Mouse (Mus musculus) testis, adult 2 months (tissue): ENCODE measurements around the gene Frzb.

Experiments
- CTCF ChIP-seq: fragments of 200-500 bp; IDR thresholded peaks from 2 replicates; pipeline ENCODE4 v1.5.1; 2012; ENCODE audit warnings: low read depth, mild to moderate bottlenecking, inconsistent platforms, low read length, moderate library complexity; ENCODE audit not compliant: control insufficient read depth, insufficient read depth, insufficient replicate concordance
- POLR2A ChIP-seq: fragments of 200-500 bp; IDR thresholded peaks from 2 replicates; pipeline ENCODE4 v1.6.1; 2012; ENCODE audit warnings: low read depth, mild to moderate bottlenecking, inconsistent platforms, low read length, moderate library complexity; ENCODE audit not compliant: control insufficient read depth

- TF ChIP-seq POLR2A: no peak
- no peak for TF ChIP-seq CTCF
Observed at GRCm38 (mm10) chr2:80434783-80435572, 12.4 kb downstream of the Frzb start.
